Mouse (Mus musculus) MEL (cell line): ENCODE results near the gene Smim5. TPM values are rescaled to one million over a fixed set of nuclear protein-coding genes. Genes with fewer than 3 reads are reported as not detected.

ENCODE experiments used
- DNase-seq: peaks from one replicate; pipeline ENCODE4 v3.0.0; 2011; ENCODE audit warnings: low read depth, low spot score
- H3K27ac ChIP-seq: 2 replicates; pipeline ENCODE4 v1.5.1; 2012; ENCODE audit warnings: low read depth, mild to moderate bottlenecking, control low read depth, low read length, moderate library complexity; ENCODE audit not compliant: control insufficient read depth
- H3K27me3 ChIP-seq, 2 experiments: fragments of 150-350 bp in 1 of 2; sonication (generic) in 1 of 2; 2 replicates each; pipeline ENCODE4 v1.6.1; 2012; ENCODE audit warnings: low read length in 2 of 2, mild to moderate bottlenecking in 2 of 2, improper control_type of control experiment in 1 of 2, moderate library complexity in 1 of 2; ENCODE audit not compliant: insufficient read depth in 2 of 2, control insufficient read depth in 1 of 2
- H3K36me3 ChIP-seq, 2 experiments: 2 replicates each; pipeline ENCODE4 v1.6.1; 2012 to 2014; ENCODE audit warnings: low read length in 2 of 2, improper control_type of control experiment in 1 of 2, inconsistent platforms in 1 of 2, mild to moderate bottlenecking in 1 of 2; ENCODE audit not compliant: insufficient read depth in 2 of 2, control insufficient read depth in 1 of 2
- H3K4me1 ChIP-seq, 2 experiments: fragments of 150-350 bp in 1 of 2; sonication (generic) in 1 of 2; 2 replicates each; pipeline ENCODE4 v1.6.1; 2012; ENCODE audit warnings: low read length in 2 of 2, improper control_type of control experiment in 1 of 2, mild to moderate bottlenecking in 1 of 2; ENCODE audit not compliant: insufficient read depth in 2 of 2, control insufficient read depth in 1 of 2
- H3K4me3 ChIP-seq, 2 experiments: fragments of 150-350 bp in 1 of 2; sonication (generic) in 1 of 2; 2 replicates each; pipeline ENCODE4 v1.5.1; 2012; ENCODE audit warnings: low read depth in 2 of 2, low read length in 2 of 2, mild to moderate bottlenecking in 2 of 2, moderate library complexity in 2 of 2, control low read depth in 1 of 2, improper control_type of control experiment in 1 of 2; ENCODE audit not compliant: control insufficient read depth in 1 of 2, insufficient read depth in 1 of 2
- H3K79me2 ChIP-seq: 2 replicates; pipeline ENCODE4 v1.6.1; 2012; ENCODE audit warnings: mild to moderate bottlenecking, low read length, moderate library complexity; ENCODE audit not compliant: control insufficient read depth, poor library complexity, insufficient read depth
- H3K9ac ChIP-seq: 2 replicates; pipeline ENCODE4 v1.6.1; 2012; ENCODE audit warnings: low read depth, mild to moderate bottlenecking, control low read depth, low read length, moderate library complexity; ENCODE audit not compliant: control insufficient read depth, poor library complexity, severe bottlenecking
- H3K9me3 ChIP-seq: fragments of 150-350 bp; sonication (generic); replicated peaks from 2 replicates; pipeline ENCODE4 v1.6.1; 2012; ENCODE audit warnings: mild to moderate bottlenecking, low read length, improper control_type of control experiment, moderate library complexity; ENCODE audit not compliant: insufficient read depth
- CHD1 ChIP-seq: IDR thresholded peaks from 2 replicates; pipeline ENCODE4 v1.6.1; 2012; ENCODE audit warnings: low read depth, mild to moderate bottlenecking, inconsistent platforms, low read length, improper control_type of control experiment
- CHD2 ChIP-seq: IDR thresholded peaks from 2 replicates; pipeline ENCODE4 v1.6.1; 2011; ENCODE audit warnings: low read length, improper control_type of control experiment
- CTCF ChIP-seq, 3 experiments: IDR thresholded peaks in 2 of 3; conservative IDR thresholded peaks in 1 of 3; 2 replicates each; pipeline ENCODE4 v1.5.1; 2011 to 2012; ENCODE audit warnings: low read length in 3 of 3, low read depth in 2 of 3, mild to moderate bottlenecking in 2 of 3, improper control_type of control experiment in 1 of 3, inconsistent platforms in 1 of 3, mixed read lengths in 1 of 3, moderate library complexity in 1 of 3; ENCODE audit not compliant: control insufficient read depth in 1 of 3, insufficient read depth in 1 of 3, poor library complexity in 1 of 3, severe bottlenecking in 1 of 3
- E2F4 ChIP-seq: IDR thresholded peaks from 2 replicates; pipeline ENCODE4 v1.6.1; 2011; ENCODE audit warnings: low read depth, low read length, improper control_type of control experiment, borderline replicate concordance
- EP300 ChIP-seq, 2 experiments: IDR thresholded peaks; 2 replicates each; pipeline ENCODE4 v1.6.1; 2011; ENCODE audit warnings: improper control_type of control experiment in 2 of 2, low read length in 2 of 2, low read depth in 1 of 2, mild to moderate bottlenecking in 1 of 2
- ETS1 ChIP-seq: IDR thresholded peaks from 2 replicates; pipeline ENCODE4 v1.6.1; 2012; ENCODE audit warnings: low read depth, mild to moderate bottlenecking, inconsistent platforms, low read length, improper control_type of control experiment, moderate library complexity
- GATA1 ChIP-seq: IDR thresholded peaks from 2 replicates; pipeline ENCODE4 v1.6.1; 2011; ENCODE audit warnings: low read depth, low read length, improper control_type of control experiment
- HCFC1 ChIP-seq: IDR thresholded peaks from 2 replicates; pipeline ENCODE4 v1.6.1; 2012; ENCODE audit warnings: low read depth, mild to moderate bottlenecking, inconsistent platforms, low read length, improper control_type of control experiment, moderate library complexity
- JUND ChIP-seq: IDR thresholded peaks from 2 replicates; pipeline ENCODE4 v1.6.1; 2011; ENCODE audit warnings: low read depth, mild to moderate bottlenecking, improper control_type of control experiment, low read length
- KAT2A ChIP-seq: conservative IDR thresholded peaks from 2 replicates; pipeline ENCODE4 v1.6.1; 2012; ENCODE audit warnings: low read depth, low read length, improper control_type of control experiment, inconsistent platforms
- MAX ChIP-seq: IDR thresholded peaks from 2 replicates; pipeline ENCODE4 v1.6.1; 2011; ENCODE audit warnings: low read length, improper control_type of control experiment
- MAZ ChIP-seq: IDR thresholded peaks from 2 replicates; pipeline ENCODE4 v1.6.1; 2012; ENCODE audit warnings: low read depth, mild to moderate bottlenecking, inconsistent platforms, low read length, improper control_type of control experiment
- MEF2A ChIP-seq: IDR thresholded peaks from 2 replicates; pipeline ENCODE4 v1.6.1; 2014; ENCODE audit warnings: low read depth, mild to moderate bottlenecking, inconsistent platforms, low read length, improper control_type of control experiment; ENCODE audit not compliant: poor library complexity, insufficient replicate concordance, severe bottlenecking; ENCODE audit errors: extremely low read depth
- MXI1 ChIP-seq: IDR thresholded peaks from 2 replicates; pipeline ENCODE4 v1.6.1; 2011; ENCODE audit warnings: mild to moderate bottlenecking, low read depth, low read length, improper control_type of control experiment
- MYB ChIP-seq: IDR thresholded peaks from 2 replicates; pipeline ENCODE4 v1.6.1; 2011; ENCODE audit warnings: mild to moderate bottlenecking, low read depth, low read length, improper control_type of control experiment
- MYC ChIP-seq: IDR thresholded peaks from 2 replicates; pipeline ENCODE4 v1.6.1; 2011; ENCODE audit warnings: low read depth, mild to moderate bottlenecking, low read length, improper control_type of control experiment, moderate library complexity
- NELFE ChIP-seq: IDR thresholded peaks from 2 replicates; pipeline ENCODE4 v1.6.1; 2011; ENCODE audit warnings: low read depth, low read length, improper control_type of control experiment
- NRF1 ChIP-seq: IDR thresholded peaks from 2 replicates; pipeline ENCODE4 v1.6.1; 2014; ENCODE audit warnings: low read depth, mild to moderate bottlenecking, inconsistent platforms, low read length, improper control_type of control experiment, moderate library complexity; ENCODE audit not compliant: poor library complexity, insufficient read depth, severe bottlenecking
- POLR2AphosphoS5 ChIP-seq: IDR thresholded peaks from 2 replicates; pipeline ENCODE4 v1.6.1; 2012; ENCODE audit warnings: low read depth, borderline replicate concordance, mild to moderate bottlenecking, inconsistent platforms, low read length, moderate library complexity, mixed read lengths
- RAD21 ChIP-seq: IDR thresholded peaks from 2 replicates; pipeline ENCODE4 v1.6.1; 2011; ENCODE audit warnings: mild to moderate bottlenecking, low read depth, low read length, improper control_type of control experiment
- RCOR1 ChIP-seq: IDR thresholded peaks from 2 replicates; pipeline ENCODE4 v1.6.1; 2012; ENCODE audit warnings: low read depth, mild to moderate bottlenecking, inconsistent platforms, low read length, improper control_type of control experiment
- SIN3A ChIP-seq: IDR thresholded peaks from 2 replicates; pipeline ENCODE4 v1.6.1; 2012; ENCODE audit warnings: low read length, improper control_type of control experiment, inconsistent platforms
- TBP ChIP-seq: IDR thresholded peaks from 2 replicates; pipeline ENCODE4 v1.8.0; 2011; ENCODE audit warnings: low read depth, low read length, improper control_type of control experiment
- TCF12 ChIP-seq: IDR thresholded peaks from 2 replicates; pipeline ENCODE4 v1.6.1; 2014; ENCODE audit warnings: low read depth, mild to moderate bottlenecking, inconsistent platforms, low read length, improper control_type of control experiment, moderate library complexity
- UBTF ChIP-seq: IDR thresholded peaks from 2 replicates; pipeline ENCODE4 v1.6.1; 2012; ENCODE audit warnings: low read depth, mild to moderate bottlenecking, inconsistent platforms, low read length, improper control_type of control experiment, moderate library complexity, borderline replicate concordance; ENCODE audit not compliant: insufficient read depth
- USF1 ChIP-seq: IDR thresholded peaks from 2 replicates; pipeline ENCODE4 v1.6.1; 2014; ENCODE audit warnings: low read depth, mild to moderate bottlenecking, inconsistent platforms, low read length, improper control_type of control experiment, moderate library complexity
- USF2 ChIP-seq, 2 experiments: IDR thresholded peaks; 2 replicates each; pipeline ENCODE4 v1.6.1; 2011 to 2012; ENCODE audit warnings: improper control_type of control experiment in 2 of 2, low read length in 2 of 2, borderline replicate concordance in 1 of 2, inconsistent platforms in 1 of 2, low read depth in 1 of 2, mild to moderate bottlenecking in 1 of 2; ENCODE audit not compliant: insufficient read depth in 1 of 2
- ZC3H11A ChIP-seq: IDR thresholded peaks from 2 replicates; pipeline ENCODE4 v1.6.1; 2012; ENCODE audit warnings: low read depth, mild to moderate bottlenecking, inconsistent platforms, low read length, improper control_type of control experiment
- ZNF384 ChIP-seq: IDR thresholded peaks from 2 replicates; pipeline ENCODE4 v1.6.1; 2012; ENCODE audit warnings: low read depth, mild to moderate bottlenecking, inconsistent platforms, low read length, improper control_type of control experiment
- polyA plus RNA-seq, 2 experiments: library from polyadenylated mRNA; stranded (reverse) in 1 of 2; unstranded in 1 of 2; fragments of >175 nt in 1 of 2; fragments of >200 nt in 1 of 2; gene quantifications; 2 replicates each; pipeline versions ENCODE4 v1.2.1 to v1.2.4; 2012; ENCODE audit warnings: low replicate concordance in 2 of 2, low read depth in 1 of 2; ENCODE audit not compliant: insufficient read length in 2 of 2, insufficient read depth in 1 of 2, missing spikeins in 1 of 2
- total RNA-seq: library from RNA; depleted of rRNA; stranded (reverse); fragments of 300-350 nt; gene quantifications from 2 replicates; pipeline ENCODE4 v1.2.3, GENCODE M21; 2012

Smim5 gene
- total and polyA plus RNA-seq, 3 experiments: 24.8 to 41.0 TPM; not detected in 1

GRCm38 (mm10) chr11:115931235-115931634 is 31.5 kb downstream of the Smim5 start:
- no peaks in the 10 kb centered on the region for H3K9me3 ChIP-seq
- H3K36me3 ChIP-seq: peaks cover 4 to 9% of the 10 kb centered on the region in 2 experiments
- H3K79me2 ChIP-seq: peaks cover 28% of the 10 kb centered on the region
- no peak overlapping the region for H3K9ac ChIP-seq
- no peak for DNase-seq
- no peak for TF ChIP-seq UBTF
- TF ChIP-seq ETS1: no peak
- TF ChIP-seq MXI1: no peak
- TF ChIP-seq TCF12: no peak
- no peak for TF ChIP-seq CHD1
- no peak for TF ChIP-seq ZNF384
- TF ChIP-seq POLR2AphosphoS5: no peak
- H3K27ac ChIP-seq: no peak overlapping the region
- H3K4me1 ChIP-seq: peaks cover 9 to 11% of the 10 kb centered on the region in 2 experiments; a peak in 3 of 4 replicates
- H3K4me3 ChIP-seq: no peak overlapping the region
- no peaks in the 10 kb centered on the region for H3K27me3 ChIP-seq

- peaks cover 9 to 11% of the 10 kb centered on the region in 2 experiments; a peak in 3 of 4 replicates for H3K4me1 ChIP-seq
- H3K9me3 ChIP-seq: no peaks in the 10 kb centered on the region
- H3K36me3 ChIP-seq: peaks cover 4 to 9% of the 10 kb centered on the region in 2 experiments
- peak within 1 kb of the TSS; percentile 86 for H3K9ac ChIP-seq
- H3K4me3 ChIP-seq: peak within 1 kb of the TSS; percentile 90 to 95
- H3K79me2 ChIP-seq: peaks cover 28% of the 10 kb centered on the region
- H3K27ac ChIP-seq: peak within 1 kb of the TSS; percentile 55
- no peaks in the 10 kb centered on the region for H3K27me3 ChIP-seq
- peak; percentile 100 for DNase-seq
- TF ChIP-seq GATA1: peak; percentile 11; the same call in 1 of the 2 replicates
- peak; percentile 89; the same call in 1 of the 2 replicates for TF ChIP-seq MAZ
- peak; percentile 59; the same call in 1 of the 2 replicates for TF ChIP-seq MEF2A
- no peak for TF ChIP-seq RCOR1
- TF ChIP-seq MYB: no peak
- peak; percentile 88 for TF ChIP-seq MYC
- peak; percentile 68 for TF ChIP-seq USF1
- peak; percentile 67 for TF ChIP-seq CHD2
- peak; percentile 85 for TF ChIP-seq MAX
- peak; percentile 93 for TF ChIP-seq JUND
- TF ChIP-seq RAD21: no peak
- peak; percentile 100 for TF ChIP-seq SIN3A
- 0 out of 2 replicates have a peak, but pooled peaks have one; percentile 63 for TF ChIP-seq E2F4
- TF ChIP-seq USF2 (IDR thresholded peaks at IDR 0.05; ENCODE audit: borderline replicate concordance in 1 of 2, insufficient read depth in 1 of 2, low read depth in 1 of 2, low read length in 2 of 2): no peak
- TF ChIP-seq ZC3H11A: no peak
- peak; percentile 83 for TF ChIP-seq TBP
- TF ChIP-seq NELFE: peak; percentile 85
- TF ChIP-seq HCFC1: peak; percentile 97
- TF ChIP-seq ZNF384: no peak
- peak; percentile 92 for TF ChIP-seq KAT2A
- no peak for TF ChIP-seq CTCF (IDR thresholded peaks at IDR 0.05 in 2 of 3, conservative IDR thresholded peaks at IDR 0.05 in 1 of 3; ENCODE audit: control insufficient read depth in 1 of 3, insufficient read depth in 1 of 3, low read depth in 2 of 3, low read length in 3 of 3, poor library complexity in 1 of 3, severe bottlenecking in 1 of 3)
- 0 out of 2 replicates have a peak, but pooled peaks have one; percentile 38 for TF ChIP-seq NRF1
- TF ChIP-seq ETS1: peak; percentile 46; the same call in 1 of the 2 replicates
- 0 out of 4 replicates have a peak, but pooled peaks of 1 of the 2 experiments have one; percentile 6 for TF ChIP-seq EP300 (IDR thresholded peaks at IDR 0.05; ENCODE audit: low read depth in 1 of 2, low read length in 2 of 2)
- TF ChIP-seq POLR2AphosphoS5: no peak
These were observed 33.5 kb downstream of the Smim5 start, which contains the start of the genes Sap30bp and Recql5 for GRCm38 (mm10) chr11:115933108-115933746. TSS of gene Sap30bp (plus strand) at chr11:115933282. TSS of gene Recql5 (minus strand) at chr11:115933477.
